Mouse (Mus musculus) cerebral cortex, adult 2 months (tissue): ENCODE measurements around the gene Tmem255a.

Experiments used
- WGBS: fragments of 180-500 bp; shearing (Covaris S2); methylation state at CpG from one replicate; pipeline ENCODE4 v1.1.7; 2018; 5-methylcytosine and 5-hydroxymethylcytosine counted together

Tmem255a gene

DNA sequence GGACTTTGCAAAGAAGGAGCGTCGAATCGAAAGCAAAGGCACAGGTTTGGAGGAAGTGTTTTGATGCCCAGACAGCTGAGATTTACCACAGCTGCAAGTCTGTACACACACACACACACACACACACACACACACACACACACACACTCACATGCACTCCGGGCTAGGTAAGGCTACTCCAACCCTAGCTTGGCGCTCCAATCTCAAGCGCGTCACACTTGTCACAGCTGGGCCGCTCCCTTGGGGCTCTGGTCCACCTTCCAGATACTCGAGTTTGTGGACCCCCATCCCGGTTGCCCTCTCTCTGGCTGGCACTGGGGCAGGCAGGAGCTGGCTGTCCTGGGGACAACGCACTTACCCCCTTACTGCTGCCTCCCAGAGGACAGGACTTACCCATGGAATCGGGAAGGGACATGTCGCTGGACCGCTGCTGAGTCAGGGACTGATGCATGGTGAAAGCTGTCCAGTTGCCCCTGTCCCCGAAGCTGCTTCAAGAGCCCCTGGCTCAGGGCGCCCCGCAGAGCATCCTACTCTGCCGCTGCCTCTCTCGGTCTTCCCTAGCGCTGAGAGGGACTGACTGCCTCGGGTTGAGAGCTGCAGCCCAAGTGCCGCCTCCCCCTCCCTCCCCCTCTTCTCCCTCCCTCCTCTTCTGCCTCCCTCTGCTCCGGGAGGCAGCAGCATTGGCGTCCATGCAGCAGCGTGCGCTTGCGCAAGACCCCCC lies at the start of gene Tmem255a:
Gene Tmem255a, minus strand, starts transcription at position 589 of the 721 bp plus-strand sequence.
- WGBS, result 6% methylated on average over 21 of the region's 27 CpGs

GRCm38 (mm10) chrX:38259610-38260009 lies 7.4 kb upstream of the Tmem255a start:
- WGBS, result 36% methylated on average over 2 of the region's 2 CpGs

- 6% methylated on average over 18 of the region's 18 CpGs for WGBS
These were observed 1.8 kb downstream of the Tmem255a start for GRCm38 (mm10) chrX:38250352-38250950.

DNA sequence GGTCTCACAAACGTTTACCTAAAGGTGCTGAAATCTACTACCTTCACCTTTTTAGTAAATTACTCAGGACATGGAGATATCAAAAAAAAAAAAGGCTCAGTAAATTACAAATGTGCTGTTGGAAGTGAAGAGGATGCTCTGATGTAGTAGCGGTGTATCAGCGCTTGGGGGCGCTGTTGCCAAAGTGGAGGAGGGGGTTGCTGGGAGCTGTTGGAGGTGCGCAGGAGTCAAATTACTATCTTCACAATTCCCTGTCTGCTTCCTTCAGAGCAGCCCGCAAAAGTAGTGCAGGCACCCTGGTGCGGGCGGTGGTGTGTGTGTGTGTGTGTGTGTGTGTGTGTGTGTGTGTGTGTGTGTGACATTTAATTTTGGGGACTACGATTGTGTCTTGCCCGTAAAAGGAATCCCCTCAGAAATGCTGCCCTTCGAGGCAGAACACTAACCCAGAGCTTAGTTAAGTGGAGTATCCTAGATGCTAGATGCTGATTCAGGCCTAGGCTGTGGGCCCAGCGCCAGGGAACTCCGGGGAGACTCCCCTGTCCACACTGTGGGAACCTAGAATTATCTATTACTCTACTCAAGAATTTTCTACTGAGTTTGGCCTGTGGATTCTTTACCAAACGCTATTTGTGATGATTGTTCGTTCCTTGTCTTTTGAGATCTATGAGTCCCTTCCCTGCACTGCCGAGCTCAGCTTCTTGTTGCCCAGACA lies 2.4 kb downstream of the Tmem255a start:
- WGBS, result 14% methylated on average over 15 of the region's 16 CpGs

GRCm38 (mm10) chrX:38247601-38248000 lies 4.6 kb downstream of the Tmem255a start:
- WGBS, result 66% methylated on average over 5 of the region's 5 CpGs

DNA sequence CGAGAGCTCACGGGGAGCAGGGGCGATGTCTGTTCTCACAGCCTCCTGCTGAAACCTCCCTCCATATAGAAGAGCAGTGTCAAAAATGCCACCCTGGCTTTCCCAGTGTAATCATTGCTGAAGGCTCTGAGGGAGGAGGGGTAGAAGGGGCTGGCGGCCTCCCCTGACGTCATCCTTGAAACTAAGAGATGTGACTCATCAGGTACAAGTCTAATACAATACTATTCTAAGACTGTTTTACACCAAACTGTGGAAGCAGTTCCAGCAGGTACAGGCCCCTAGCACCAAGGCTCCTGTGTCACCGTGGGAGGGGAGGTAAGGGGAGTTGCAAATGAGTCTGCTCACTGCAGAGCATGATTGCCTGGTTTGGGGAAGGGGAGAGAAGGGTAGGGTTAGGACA lies 5.1 kb downstream of the Tmem255a start:
- 73% methylated on average over 6 of the region's 6 CpGs for WGBS

- WGBS, result 41% methylated on average over 2 of the region's 2 CpGs
These were observed 14.5 kb downstream of the Tmem255a start for GRCm38 (mm10) chrX:38237731-38238130.

- 87% methylated on average over 1 of the region's 1 CpGs for WGBS
These were observed 22.4 kb downstream of the Tmem255a start for GRCm38 (mm10) chrX:38229888-38230287.

GRCm38 (mm10) chrX:38222757-38223156 lies 29.5 kb downstream of the Tmem255a start:
- WGBS, result 47% methylated on average over 2 of the region's 2 CpGs

DNA sequence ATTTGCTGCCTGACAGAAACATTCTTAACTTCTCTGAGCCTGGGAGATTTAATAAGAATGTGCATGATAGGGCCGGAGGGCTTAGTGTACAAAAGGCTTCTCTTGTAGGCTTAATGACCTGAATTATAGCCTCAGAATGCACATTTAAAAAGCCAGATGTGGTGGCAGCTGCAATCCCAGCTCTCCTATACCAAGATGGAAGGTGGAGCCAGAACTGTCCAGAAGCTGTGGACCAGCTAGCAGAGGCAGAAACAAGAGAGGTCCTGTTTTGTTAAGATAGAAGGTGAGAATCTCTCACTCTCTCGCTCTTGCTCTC lies 34.6 kb downstream of the Tmem255a start:
- 92% methylated on average over 2 of the region's 2 CpGs for WGBS

- 90% methylated on average over 9 of the region's 9 CpGs for WGBS
These were observed 35.1 kb downstream of the Tmem255a start for GRCm38 (mm10) chrX:38216986-38217675.

GRCm38 (mm10) chrX:38207392-38207791 lies 44.8 kb downstream of the Tmem255a start:
- 75% methylated on average over 1 of the region's 1 CpGs for WGBS

- WGBS, result 30% methylated on average over 2 of the region's 2 CpGs
These were observed 50.4 kb downstream of the Tmem255a start for GRCm38 (mm10) chrX:38201816-38202215.

DNA sequence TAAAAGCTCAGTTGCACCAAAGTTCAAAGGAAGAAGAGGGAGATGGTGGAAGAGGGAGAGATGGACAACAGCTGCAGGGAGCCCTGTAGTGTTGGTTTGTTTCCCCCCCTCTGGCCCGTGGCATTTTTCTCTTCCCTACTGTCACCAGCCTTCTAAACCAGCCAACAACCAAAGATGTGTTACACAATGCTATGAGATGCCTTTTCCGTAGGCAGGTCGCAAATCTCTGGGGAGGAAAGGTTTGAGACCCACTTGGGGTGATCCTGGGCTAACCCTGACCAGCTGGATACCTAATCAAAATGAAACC lies 61.8 kb downstream of the Tmem255a start:
- 16% methylated on average over 3 of the region's 3 CpGs for WGBS

GRCm38 (mm10) chrX:38189552-38190457 lies 62.4 kb downstream of the Tmem255a start, which contains the start of gene Zbtb33:
Zbtb33 (plus strand) TSS chrX:38189793.
- 7% methylated on average over 62 of the region's 72 CpGs for WGBS

- WGBS, result 45% methylated on average over 2 of the region's 2 CpGs
These were observed 66.7 kb downstream of the Tmem255a start for GRCm38 (mm10) chrX:38185520-38185919.

GRCm38 (mm10) chrX:38181608-38182258 lies 70.5 kb downstream of the Tmem255a start:
- 15% methylated on average over 13 of the region's 15 CpGs for WGBS

DNA sequence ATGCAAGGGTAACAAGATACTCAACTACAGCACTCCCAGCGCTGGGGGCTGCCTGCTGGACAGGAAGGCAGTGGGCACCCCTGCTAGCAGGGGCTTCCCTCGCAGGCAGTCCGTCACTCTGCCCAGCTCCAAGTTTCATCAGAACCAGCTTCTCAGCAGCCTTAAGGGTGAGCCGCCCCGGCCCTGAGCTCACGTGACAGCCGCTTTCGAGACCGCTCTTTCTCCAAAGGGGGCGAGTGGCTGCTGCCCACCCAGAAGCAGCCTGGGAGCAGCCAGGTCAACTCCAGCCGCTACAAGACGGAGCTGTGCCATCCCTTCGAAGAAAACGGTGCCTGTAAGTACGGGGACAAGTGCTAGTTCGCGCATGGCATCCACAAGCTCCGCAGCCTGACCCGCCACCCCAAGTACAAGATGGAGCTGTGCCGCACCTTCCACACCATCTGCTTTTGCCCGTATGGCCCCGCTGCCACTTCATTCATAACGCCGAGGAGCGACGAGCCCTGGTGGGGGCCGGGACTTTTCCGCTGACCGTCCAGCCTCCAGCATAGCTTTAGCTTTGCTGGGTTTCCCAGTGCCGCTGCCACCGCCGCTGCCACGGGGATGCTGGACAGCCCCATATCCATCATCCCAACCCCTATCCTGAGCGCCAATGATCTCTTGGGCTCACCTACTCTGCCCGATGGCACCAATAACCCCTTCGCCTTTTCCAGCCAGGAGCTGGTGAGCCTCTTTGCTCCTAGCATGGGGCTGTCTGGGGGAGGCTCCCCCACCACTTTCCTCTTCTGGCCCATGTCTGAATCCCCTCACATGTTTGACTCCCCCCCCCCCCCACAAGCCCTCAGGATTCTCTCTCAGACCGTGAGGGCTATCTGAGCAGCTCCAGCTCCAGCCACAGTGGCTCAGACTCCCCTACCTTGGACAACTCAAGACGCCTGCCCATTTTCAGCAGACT lies 71.3 kb downstream of the Tmem255a start:
- WGBS, result 6% methylated on average over 34 of the region's 38 CpGs

DNA sequence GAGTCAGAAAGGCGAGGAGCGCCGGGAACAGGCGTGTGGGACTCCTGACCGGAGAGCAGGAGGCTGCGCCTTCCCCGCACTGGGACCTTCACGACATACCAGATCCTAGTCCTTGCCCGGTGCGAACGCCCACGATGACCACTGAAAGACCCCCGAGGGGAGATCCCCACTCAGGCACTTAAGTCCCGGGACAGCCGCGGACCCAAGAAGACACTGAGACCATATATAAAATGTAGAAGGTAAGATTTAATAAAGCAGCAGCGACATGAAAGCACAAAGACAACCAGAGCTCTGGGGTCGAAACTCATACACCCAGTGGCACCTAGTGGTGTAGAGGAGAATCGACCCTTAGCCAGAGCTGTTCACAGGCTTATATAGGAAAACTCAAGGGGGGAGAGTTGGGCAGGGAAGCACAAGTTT lies 72.3 kb downstream of the Tmem255a start:
- 18% methylated on average over 19 of the region's 19 CpGs for WGBS

DNA sequence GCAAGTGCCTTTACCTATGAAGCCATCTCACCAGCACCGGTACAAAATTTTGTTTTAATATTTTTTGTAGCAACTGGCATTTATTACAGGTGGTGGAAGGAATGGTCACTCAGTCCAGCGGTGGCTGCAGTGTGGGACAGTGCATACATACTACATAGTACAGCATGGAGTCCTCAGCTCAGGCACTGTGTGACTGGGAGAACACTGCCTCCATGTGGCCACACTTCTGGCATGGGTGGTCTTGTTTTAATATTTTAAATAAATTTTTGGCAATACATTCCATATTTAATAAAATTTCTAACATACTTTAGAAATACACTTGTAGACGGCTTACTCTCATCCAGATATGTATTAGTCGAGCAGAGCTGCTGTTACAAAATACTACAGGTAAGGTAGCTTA lies 85.6 kb downstream of the Tmem255a start:
- 93% methylated on average over 4 of the region's 4 CpGs for WGBS
